Mouse (Mus musculus) thymus, adult 2 months (tissue): ENCODE data around the gene Proca1.

Experiments used
- CTCF ChIP-seq: fragments of 200-500 bp; IDR thresholded peaks from 2 replicates; pipeline ENCODE4 v1.5.1; 2012; ENCODE audit warnings: mild to moderate bottlenecking, control low read depth, low read length, moderate library complexity, borderline replicate concordance; ENCODE audit not compliant: control insufficient read depth, poor library complexity, insufficient read depth; ENCODE audit errors: extremely low read depth
- POLR2A ChIP-seq: fragments of 200-500 bp; IDR thresholded peaks from 2 replicates; pipeline ENCODE4 v1.6.1; 2012; ENCODE audit warnings: mild to moderate bottlenecking, low read length, control low read depth, moderate library complexity; ENCODE audit not compliant: control insufficient read depth, poor library complexity, insufficient read depth; ENCODE audit errors: extremely low read depth

DNA sequence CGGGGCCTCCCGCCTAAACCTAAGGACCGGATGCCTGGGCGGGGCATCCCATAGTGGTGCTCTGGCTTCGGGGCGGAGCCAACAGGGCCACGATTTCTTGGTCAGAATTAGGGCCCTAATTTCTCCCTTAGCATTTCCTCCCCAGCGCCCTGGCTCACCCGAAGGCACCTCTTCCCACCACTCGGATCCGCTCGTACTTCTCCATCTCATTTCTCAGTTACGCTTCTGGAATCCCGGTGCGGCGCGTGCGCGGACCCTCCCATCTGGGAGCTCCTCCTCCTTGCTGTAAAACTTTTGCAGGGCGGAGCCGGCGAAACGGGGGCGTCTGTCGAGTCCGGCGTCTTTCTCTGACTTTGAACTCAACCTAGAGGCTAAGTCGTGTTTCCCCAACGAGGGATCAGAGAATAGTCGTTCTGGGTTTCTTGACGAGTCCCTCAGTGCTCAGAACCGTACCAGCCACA is 16.8 kb upstream of the Proca1 start, which contains the start of the genes Nek8 and Tlcd1:
- peak; percentile 7; the same call in 1 of the 2 replicates for TF ChIP-seq CTCF
- TF ChIP-seq POLR2A: 0 out of 2 replicates have a peak, but pooled peaks have one; percentile 34
